Mouse (Mus musculus) embryonic fibroblast, embryonic 13.5 days (primary cell): ENCODE measurements around the gene Alox5ap.

Source experiments
- CTCF ChIP-seq: IDR thresholded peaks from 2 replicates; pipeline ENCODE4 v1.5.1; 2011; ENCODE audit warnings: mild to moderate bottlenecking, control low read depth, low read length, moderate library complexity, borderline replicate concordance; ENCODE audit not compliant: insufficient read depth
- POLR2A ChIP-seq: IDR thresholded peaks from 2 replicates; pipeline ENCODE4 v1.6.1; 2011; ENCODE audit warnings: low read depth, mild to moderate bottlenecking, control low read depth, low read length, moderate library complexity

- TF ChIP-seq POLR2A: no peak
- no peak for TF ChIP-seq CTCF
Measured at GRCm38 (mm10) chr5:149235002-149235401, 29.6 kb upstream of the Alox5ap start.
